Mouse (Mus musculus): Measurements from ENCODE around the gene Mmd.
"Not testable (repeated sequence)": the region's sequence is repeated elsewhere in the genome, so short reads cannot be mapped to it uniquely, and the experiment has no call there.

The Mmd gene

GRCm38 (mm10) chr11:90249701-90250141, 465 bp downstream of the Mmd start:
- DNase-seq (ENCODE audit: low read depth, low spot score): peak; percentile 65

GRCm38 (mm10) chr11:90250189-90250588, 933 bp downstream of the Mmd start:
- DNase-seq (ENCODE audit: low read depth, low spot score): no peak

GRCm38 (mm10) chr11:90250730-90251129, 1.5 kb downstream of the Mmd start:
- DNase-seq (ENCODE audit: low read depth, low spot score): no peak

- no peak for DNase-seq (ENCODE audit: low read depth, low spot score)
These were observed 2.7 kb downstream of the Mmd start for GRCm38 (mm10) chr11:90251923-90252322.

GRCm38 (mm10) chr11:90252366-90252765, 3.1 kb downstream of the Mmd start:
- DNase-seq (ENCODE audit: low read depth, low spot score): no peak

GRCm38 (mm10) chr11:90254536-90254935, 5.3 kb downstream of the Mmd start:
- no peak for DNase-seq (ENCODE audit: low read depth, low spot score)

GRCm38 (mm10) chr11:90255687-90256086, 6.4 kb downstream of the Mmd start:
- no peak for DNase-seq (ENCODE audit: low read depth, low spot score)

- no peak for DNase-seq (ENCODE audit: low read depth, low spot score)
These were observed 7.7 kb downstream of the Mmd start for GRCm38 (mm10) chr11:90256833-90257525.

- no peak for DNase-seq (ENCODE audit: low read depth, low spot score)
These were observed 9.2 kb downstream of the Mmd start for GRCm38 (mm10) chr11:90258321-90258927.

GRCm38 (mm10) chr11:90259071-90259470, 9.8 kb downstream of the Mmd start:
- no peak for DNase-seq (ENCODE audit: low read depth, low spot score)

- no peak for DNase-seq (ENCODE audit: low read depth, low spot score)
These were observed 10.6 kb downstream of the Mmd start for GRCm38 (mm10) chr11:90259826-90260225.

- DNase-seq (ENCODE audit: low read depth, low spot score): no peak
These were observed 14.9 kb downstream of the Mmd start for GRCm38 (mm10) chr11:90264180-90264579.

- DNase-seq (ENCODE audit: low read depth, low spot score): no peak
These were observed 16.3 kb downstream of the Mmd start for GRCm38 (mm10) chr11:90265581-90265980.

GRCm38 (mm10) chr11:90268934-90269333, 19.7 kb downstream of the Mmd start:
- DNase-seq (ENCODE audit: low read depth, low spot score): no peak

- no peak for DNase-seq (ENCODE audit: low read depth, low spot score)
These were observed 20.3 kb downstream of the Mmd start for GRCm38 (mm10) chr11:90269398-90270123.

GRCm38 (mm10) chr11:90270132-90270877, 21.0 kb downstream of the Mmd start:
- DNase-seq (ENCODE audit: low read depth, low spot score): no peak

- DNase-seq (ENCODE audit: low read depth, low spot score): no peak
These were observed 24.9 kb downstream of the Mmd start for GRCm38 (mm10) chr11:90274187-90274586.

GRCm38 (mm10) chr11:90275663-90276062, 26.4 kb downstream of the Mmd start:
- DNase-seq (ENCODE audit: low read depth, low spot score): no peak

- DNase-seq (ENCODE audit: low read depth, low spot score): no peak
These were observed 26.9 kb downstream of the Mmd start for GRCm38 (mm10) chr11:90276150-90276549.

GRCm38 (mm10) chr11:90276561-90276960, 27.3 kb downstream of the Mmd start:
- no peak for DNase-seq (ENCODE audit: low read depth, low spot score)

GRCm38 (mm10) chr11:90280069-90280468, 30.8 kb downstream of the Mmd start:
- no peak for DNase-seq (ENCODE audit: low read depth, low spot score)

- not testable (repeated sequence) for DNase-seq (ENCODE audit: low read depth, low spot score)
These were observed 32.7 kb downstream of the Mmd start for GRCm38 (mm10) chr11:90281943-90282342.

All from R1 (cell line).